Mouse (Mus musculus) limb, embryonic 14.5 days (tissue): Measurements from ENCODE around the gene Bloc1s1. TPM values are rescaled to one million over a fixed set of nuclear protein-coding genes. Genes with fewer than 3 reads are reported as not detected.

Source experiments
- ATAC-seq: fragments of 200-750 bp; cut with Nextera tagmentation; 2 replicates; pipeline ENCODE4 v1.8.0; 2017; ENCODE audit warnings: low read depth, moderate number of reproducible peaks, moderate TSS enrichment; ENCODE audit not compliant: low FRiP score
- DNase-seq: peaks from one replicate; pipeline ENCODE4 v3.0.0-alpha.2; 2015; ENCODE audit warnings: low spot score
- H3K27ac ChIP-seq: fragments of 300-500 bp; sonication (generic); replicated peaks from 2 replicates; pipeline ENCODE4 v1.5.1; 2014; ENCODE audit warnings: low read depth, mild to moderate bottlenecking, low read length, moderate library complexity, mixed read lengths
- H3K27me3 ChIP-seq: fragments of 300-500 bp; sonication (generic); 2 replicates; pipeline ENCODE4 v1.6.1; 2014; ENCODE audit warnings: low read length, mixed read lengths; ENCODE audit not compliant: control insufficient read depth, insufficient read depth
- H3K36me3 ChIP-seq: fragments of 300-500 bp; sonication (generic); 2 replicates; pipeline ENCODE4 v1.6.1; 2014; ENCODE audit warnings: mild to moderate bottlenecking, low read length, moderate library complexity, mixed read lengths; ENCODE audit not compliant: control insufficient read depth, insufficient read depth
- H3K4me1 ChIP-seq: fragments of 300-500 bp; sonication (generic); 2 replicates; pipeline ENCODE4 v1.6.1; 2014; ENCODE audit warnings: antibody characterized with exemption, low read length, mixed read lengths; ENCODE audit not compliant: control insufficient read depth, insufficient read depth
- H3K4me2 ChIP-seq: fragments of 300-500 bp; sonication (generic); replicated peaks from 2 replicates; pipeline ENCODE4 v1.6.1; 2014; ENCODE audit warnings: low read depth, mild to moderate bottlenecking, low read length, moderate library complexity; ENCODE audit not compliant: severe bottlenecking
- H3K4me3 ChIP-seq: fragments of 300-500 bp; sonication (generic); replicated peaks from 2 replicates; pipeline ENCODE4 v1.5.1; 2014; ENCODE audit warnings: low read length
- H3K9ac ChIP-seq: fragments of 300-500 bp; sonication (generic); 2 replicates; pipeline ENCODE4 v1.6.1; 2014; ENCODE audit warnings: mild to moderate bottlenecking, low read depth, low read length, moderate library complexity; ENCODE audit not compliant: severe bottlenecking
- H3K9me3 ChIP-seq: fragments of 300-500 bp; sonication (generic); 2 replicates; pipeline ENCODE4 v1.6.1; 2016; ENCODE audit warnings: low read length; ENCODE audit not compliant: control insufficient read depth
- POLR2A ChIP-seq: fragments of 200-500 bp; IDR thresholded peaks from 2 replicates; pipeline ENCODE4 v1.8.0; 2012; ENCODE audit warnings: inconsistent platforms, mild to moderate bottlenecking, moderate library complexity, borderline replicate concordance; ENCODE audit not compliant: insufficient read depth, insufficient read length; ENCODE audit errors: extremely low read depth
- WGBS: fragments of 180-500 bp; shearing (Covaris S2); extraction: QIAGEN DNeasy Blood & Tissue Kit; methylation state at CpG from one replicate; pipeline ENCODE4 v1.1.7; 2014; 5-methylcytosine and 5-hydroxymethylcytosine counted together
- polyA plus RNA-seq, 2 experiments: library from polyadenylated mRNA; depleted of rRNA in 1 of 2; stranded (reverse) in 1 of 2; unstranded in 1 of 2; fragments of >200 nt; fragmentation: Nextera tagmentation in 1 of 2; extraction: Ambion mirVana in 1 of 2; gene quantifications; 2 replicates each; pipeline versions ENCODE4 v1.2.1 to v1.2.3; 2012 to 2014

Gene Bloc1s1
- polyA plus RNA-seq, 2 experiments, result 262 to 285 TPM

GRCm38 (mm10) chr10:128964961-128965360 is 41.1 kb upstream of the Bloc1s1 start:
- no peak for ATAC-seq
- Histone ChIP-seq H3K27me3 (no peaks in the 10 kb centered on the region), H3K9ac (no peak overlapping the region), H3K36me3 (no peaks in the 10 kb centered on the region), H3K27ac (no peak overlapping the region), H3K4me2 (no peak overlapping the region), H3K9me3 (no peaks in the 10 kb centered on the region), H3K4me1 (no peaks in the 10 kb centered on the region), H3K4me3 (no peak overlapping the region)
- TF ChIP-seq POLR2A, result no peak
- 71% methylated on average over 2 of the region's 2 CpGs for WGBS
- no peak for DNase-seq

GRCm38 (mm10) chr10:128960590-128961584 is 37.1 kb upstream of the Bloc1s1 start, which contains the start of gene Mettl7b:
TSS of gene Mettl7b (minus strand) at chr10:128960988.
- H3K4me1 ChIP-seq, result no peaks in the 10 kb centered on the region
- H3K27me3 ChIP-seq, result no peaks in the 10 kb centered on the region
- WGBS, result 79% methylated on average over 12 of the region's 12 CpGs
- no peak within 1 kb of the TSS for H3K4me2 ChIP-seq
- H3K4me3 ChIP-seq, result no peak within 1 kb of the TSS
- DNase-seq (no peak), ATAC-seq (no peak)
- no peak within 1 kb of the TSS for H3K9ac ChIP-seq
- H3K27ac ChIP-seq, result no peak within 1 kb of the TSS
- H3K36me3 ChIP-seq, result no peaks in the 10 kb centered on the region
- TF ChIP-seq POLR2A, result no peak
- no peaks in the 10 kb centered on the region for H3K9me3 ChIP-seq

DNA sequence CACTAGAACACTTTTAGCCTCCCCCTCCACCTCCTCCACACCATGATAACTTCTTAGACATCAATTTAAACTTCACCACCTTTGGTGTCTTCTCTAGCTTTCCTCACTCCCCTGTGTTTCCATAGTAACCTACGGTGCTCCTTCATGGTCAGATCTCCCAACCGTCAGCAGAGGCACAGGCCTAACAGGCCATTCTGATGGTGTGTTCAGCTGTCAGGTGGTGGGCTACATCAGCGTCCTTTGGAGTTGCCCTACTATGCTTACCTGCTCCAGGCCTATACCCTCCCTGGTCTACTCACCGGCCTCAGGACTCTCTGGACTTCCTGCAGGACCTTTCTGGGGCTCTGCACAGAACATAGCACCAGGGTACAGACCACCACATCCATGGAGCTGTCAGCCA is 36.3 kb upstream of the Bloc1s1 start:
- ATAC-seq, result no peak
- Histone ChIP-seq H3K27ac (no peak overlapping the region), H3K9ac (no peak overlapping the region), H3K27me3 (no peaks in the 10 kb centered on the region), H3K4me2 (no peak overlapping the region), H3K4me1 (no peaks in the 10 kb centered on the region), H3K4me3 (no peak overlapping the region), H3K36me3 (no peaks in the 10 kb centered on the region), H3K9me3 (no peaks in the 10 kb centered on the region)
- no peak for DNase-seq
- 77% methylated on average over 4 of the region's 4 CpGs for WGBS
- no peak for TF ChIP-seq POLR2A

DNA sequence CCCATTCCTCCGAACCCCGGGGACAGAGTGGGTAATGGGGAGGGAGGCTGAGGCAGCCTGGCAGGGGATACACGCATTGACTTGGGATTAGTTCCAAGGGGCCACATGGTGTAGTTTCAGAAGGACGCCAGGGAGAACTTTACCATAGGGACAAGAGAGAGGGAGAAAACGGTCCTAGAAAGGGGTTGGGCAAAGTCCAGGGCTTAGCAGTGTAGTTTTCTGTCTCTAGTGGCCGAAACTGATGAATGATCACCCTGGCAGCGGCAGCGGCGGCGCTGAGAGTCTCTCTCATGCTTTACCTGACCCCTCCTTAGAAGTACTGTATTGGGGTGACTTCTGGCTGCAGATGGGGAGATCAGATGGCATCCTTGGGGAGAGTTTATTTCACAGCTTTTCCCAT is 34.5 kb upstream of the Bloc1s1 start:
- Histone ChIP-seq H3K27ac (no peak overlapping the region), H3K9ac (no peak overlapping the region), H3K4me3 (no peak overlapping the region), H3K27me3 (no peaks in the 10 kb centered on the region), H3K36me3 (no peaks in the 10 kb centered on the region), H3K9me3 (no peaks in the 10 kb centered on the region), H3K4me2 (no peak overlapping the region), H3K4me1 (no peaks in the 10 kb centered on the region)
- no peak for DNase-seq
- ATAC-seq, result no peak
- no peak for TF ChIP-seq POLR2A
- 79% methylated on average over 10 of the region's 10 CpGs for WGBS

DNA sequence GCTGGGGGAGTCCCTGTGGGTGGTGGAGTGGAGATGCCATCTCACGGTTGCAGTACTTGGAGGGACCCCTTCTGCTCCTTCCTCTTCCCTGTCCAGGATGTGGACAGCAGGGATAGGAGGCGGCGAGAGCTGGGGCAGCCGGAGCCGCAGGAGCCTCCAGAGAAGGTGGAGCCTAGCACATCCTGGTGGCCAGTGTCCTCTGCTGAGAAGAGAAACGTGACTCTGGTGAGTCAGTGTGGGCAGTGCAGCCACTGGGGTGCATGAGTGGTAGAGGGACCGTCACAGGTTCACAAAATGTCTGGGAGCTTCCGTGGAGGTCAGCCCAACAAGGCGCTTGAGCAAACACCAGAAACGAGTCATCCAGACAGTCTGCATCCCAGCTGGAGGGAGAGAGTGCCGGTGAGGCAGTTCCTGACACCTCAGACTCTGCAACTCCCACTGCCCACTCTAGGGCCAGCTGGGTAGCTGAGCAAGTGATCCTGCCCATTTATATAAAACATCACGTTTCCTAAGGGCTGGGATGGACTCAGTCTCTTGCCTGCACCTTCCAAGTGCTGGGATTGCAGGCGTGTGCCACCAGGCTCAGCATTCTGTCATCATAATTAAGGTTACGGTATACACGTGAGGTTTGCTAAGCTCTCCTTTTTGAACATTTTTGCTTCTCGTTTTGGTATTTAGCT is 26.5 kb upstream of the Bloc1s1 start:
- WGBS, result 64% methylated on average over 16 of the region's 16 CpGs
- Histone ChIP-seq H3K4me1 (no peaks in the 10 kb centered on the region), H3K27ac (no peak overlapping the region), H3K27me3 (no peaks in the 10 kb centered on the region), H3K36me3 (no peaks in the 10 kb centered on the region), H3K4me3 (no peak overlapping the region), H3K9ac (no peak overlapping the region), H3K4me2 (no peak overlapping the region), H3K9me3 (no peaks in the 10 kb centered on the region)
- DNase-seq (no peak), ATAC-seq (no peak)
- TF ChIP-seq POLR2A, result no peak
